Mouse (Mus musculus) E14TG2a.4 (cell line): ENCODE measurements around the gene Gm8857.
"Not testable (repeated sequence)": the region's sequence is repeated elsewhere in the genome, so short reads cannot be mapped to it uniquely, and the experiment has no call there.

Source experiments
- CTCF ChIP-seq: conservative IDR thresholded peaks from 2 replicates; pipeline ENCODE4 v1.5.1; 2014; ENCODE audit warnings: low read length
- NANOG ChIP-seq: IDR thresholded peaks from 2 replicates; pipeline ENCODE4 v1.6.1; 2014; ENCODE audit warnings: borderline replicate concordance, low read length, mixed read lengths
- POU5F1 ChIP-seq: IDR thresholded peaks from 2 replicates; pipeline ENCODE4 v1.6.1; 2014; ENCODE audit warnings: low read length, borderline replicate concordance

- TF ChIP-seq CTCF, NANOG, POU5F1: not testable (repeated sequence)
These were observed at the start of gene Gm8857, which contains the start of gene Gm8871 for GRCm38 (mm10) chr5:10947505-10947904.
